Mouse (Mus musculus) thymus, adult 2 months (tissue): ENCODE measurements around the gene Ntrk3. TPM values are rescaled to one million over a fixed set of nuclear protein-coding genes. Genes with fewer than 3 reads are reported as not detected.

ENCODE experiments used
- DNase-seq: peaks from one replicate; pipeline ENCODE4 v3.0.0; 2021
- H3K27ac ChIP-seq: fragments of 200-500 bp; 2 replicates; pipeline ENCODE4 v1.5.1; 2012; ENCODE audit warnings: low read length, control low read depth; ENCODE audit not compliant: control insufficient read depth, insufficient read depth
- H3K27me3 ChIP-seq: fragments of 200-500 bp; 2 replicates; pipeline ENCODE4 v1.6.1; 2012; ENCODE audit warnings: mild to moderate bottlenecking, low read length, moderate library complexity, mixed read lengths; ENCODE audit not compliant: control insufficient read depth, insufficient read depth
- H3K36me3 ChIP-seq: fragments of 200-500 bp; 2 replicates; pipeline ENCODE4 v1.6.1; 2012; ENCODE audit warnings: mild to moderate bottlenecking, low read length, moderate library complexity; ENCODE audit not compliant: control insufficient read depth, insufficient read depth
- H3K4me1 ChIP-seq: fragments of 200-500 bp; replicated peaks from 2 replicates; pipeline ENCODE4 v1.6.1; 2012; ENCODE audit warnings: low read length; ENCODE audit not compliant: control insufficient read depth, insufficient read depth
- H3K4me3 ChIP-seq: fragments of 200-500 bp; 2 replicates; pipeline ENCODE4 v1.5.1; 2012; ENCODE audit warnings: mild to moderate bottlenecking, low read length, control low read depth, moderate library complexity; ENCODE audit not compliant: control insufficient read depth, insufficient read depth
- CTCF ChIP-seq: fragments of 200-500 bp; IDR thresholded peaks from 2 replicates; pipeline ENCODE4 v1.5.1; 2012; ENCODE audit warnings: mild to moderate bottlenecking, control low read depth, low read length, moderate library complexity, borderline replicate concordance; ENCODE audit not compliant: control insufficient read depth, poor library complexity, insufficient read depth; ENCODE audit errors: extremely low read depth
- POLR2A ChIP-seq: fragments of 200-500 bp; IDR thresholded peaks from 2 replicates; pipeline ENCODE4 v1.6.1; 2012; ENCODE audit warnings: mild to moderate bottlenecking, low read length, control low read depth, moderate library complexity; ENCODE audit not compliant: control insufficient read depth, poor library complexity, insufficient read depth; ENCODE audit errors: extremely low read depth
- WGBS: fragments of 180-500 bp; shearing (Covaris S2); methylation state at CpG from one replicate; pipeline ENCODE4 v1.1.7; 2018; 5-methylcytosine and 5-hydroxymethylcytosine counted together
- polyA plus RNA-seq: library from polyadenylated mRNA; depleted of rRNA; stranded (reverse); fragments of >200 nt; gene quantifications from 2 replicates; pipeline ENCODE4 v1.2.3, GENCODE M21; 2012

The Ntrk3 gene
- polyA plus RNA-seq, 1 experiment: 54.7 TPM

- Histone ChIP-seq H3K27me3 (no peaks in the 10 kb centered on the region), H3K4me3 (no peak overlapping the region), H3K27ac (no peak overlapping the region), H3K4me1 (no peaks in the 10 kb centered on the region), H3K36me3 (no peaks in the 10 kb centered on the region)
- TF ChIP-seq CTCF (no peak), POLR2A (no peak)
- DNase-seq: no peak
- WGBS: 89% methylated on average over 5 of the region's 5 CpGs
These were observed 294.3 kb downstream of the Ntrk3 start for GRCm38 (mm10) chr7:78443373-78444036.

GRCm38 (mm10) chr7:78441706-78442105 lies 296.1 kb downstream of the Ntrk3 start:
- Histone ChIP-seq H3K27ac (no peak overlapping the region), H3K36me3 (no peaks in the 10 kb centered on the region), H3K4me1 (no peaks in the 10 kb centered on the region), H3K27me3 (no peaks in the 10 kb centered on the region), H3K4me3 (no peak overlapping the region)
- no peak for DNase-seq
- TF ChIP-seq POLR2A (no peak), CTCF (no peak)

- TF ChIP-seq POLR2A (no peak), CTCF (no peak)
- no peak overlapping the region for H3K4me3 ChIP-seq
- no peak for DNase-seq
- whole genome bisulfite sequencing: 86% methylated on average over 3 of the region's 3 CpGs
- no peaks in the 10 kb centered on the region for H3K36me3 ChIP-seq
- no peak overlapping the region for H3K27ac ChIP-seq
- no peaks in the 10 kb centered on the region for H3K27me3 ChIP-seq
- H3K4me1 ChIP-seq: no peaks in the 10 kb centered on the region
These were observed 296.9 kb downstream of the Ntrk3 start for GRCm38 (mm10) chr7:78440896-78441295.

- H3K4me1 ChIP-seq: no peaks in the 10 kb centered on the region
- no peaks in the 10 kb centered on the region for H3K36me3 ChIP-seq
- no peaks in the 10 kb centered on the region for H3K27me3 ChIP-seq
- H3K27ac ChIP-seq: no peak overlapping the region
- no peak overlapping the region for H3K4me3 ChIP-seq
- TF ChIP-seq POLR2A: no peak
- no peak for TF ChIP-seq CTCF
- DNase-seq: no peak
- 98% methylated on average over 6 of the region's 6 CpGs for WGBS
These were observed 297.3 kb downstream of the Ntrk3 start for GRCm38 (mm10) chr7:78440476-78440875.

- TF ChIP-seq POLR2A (no peak), CTCF (no peak)
- Histone ChIP-seq H3K27ac (no peak overlapping the region), H3K27me3 (no peaks in the 10 kb centered on the region), H3K4me3 (no peak overlapping the region), H3K4me1 (no peaks in the 10 kb centered on the region), H3K36me3 (no peaks in the 10 kb centered on the region)
- DNase-seq: no peak
- 83% methylated on average over 9 of the region's 9 CpGs for WGBS
These were observed 298.3 kb downstream of the Ntrk3 start for GRCm38 (mm10) chr7:78439361-78440120.

GRCm38 (mm10) chr7:78433617-78434144 lies 304.1 kb downstream of the Ntrk3 start:
- Histone ChIP-seq H3K4me3 (no peak overlapping the region), H3K27ac (no peak overlapping the region), H3K4me1 (no peaks in the 10 kb centered on the region), H3K27me3 (no peaks in the 10 kb centered on the region), H3K36me3 (no peaks in the 10 kb centered on the region)
- no peak for DNase-seq
- WGBS: 85% methylated on average over 5 of the region's 5 CpGs
- TF ChIP-seq POLR2A (no peak), CTCF (no peak)
